Mouse (Mus musculus) intestine, embryonic 14.5 days (tissue): ENCODE measurements around the gene Stxbp5. TPM values are rescaled to one million over a fixed set of nuclear protein-coding genes. Genes with fewer than 3 reads are reported as not detected.

ENCODE experiments used
- ATAC-seq: fragments of 200-750 bp; cut with Nextera tagmentation; replicated peaks from 2 replicates; pipeline ENCODE4 v1.8.0; 2017; ENCODE audit warnings: low read depth, moderate number of reproducible peaks, moderate TSS enrichment, moderate library complexity; ENCODE audit not compliant: low FRiP score, low TSS enrichment
- DNase-seq: peaks from one replicate; pipeline ENCODE4 v3.0.0-alpha.2; 2018; ENCODE audit warnings: low spot score
- H3K27ac ChIP-seq: fragments of 300-500 bp; sonication (generic); 2 replicates; pipeline ENCODE4 v1.5.1; 2014; ENCODE audit warnings: low read depth, mild to moderate bottlenecking, control low read depth
- H3K27me3 ChIP-seq: fragments of 300-500 bp; sonication (generic); replicated peaks from 2 replicates; pipeline ENCODE4 v1.6.1; 2014; ENCODE audit warnings: low read length, control low read depth; ENCODE audit not compliant: control insufficient read depth, insufficient read depth
- H3K36me3 ChIP-seq: fragments of 300-500 bp; sonication (generic); 2 replicates; pipeline ENCODE4 v1.6.1; 2014; ENCODE audit warnings: low read length, control low read depth; ENCODE audit not compliant: control insufficient read depth, insufficient read depth
- H3K4me1 ChIP-seq: fragments of 300-500 bp; sonication (generic); replicated peaks from 2 replicates; pipeline ENCODE4 v1.6.1; 2014; ENCODE audit warnings: low read length, control low read depth, mixed read lengths; ENCODE audit not compliant: control insufficient read depth, insufficient read depth
- H3K4me2 ChIP-seq: fragments of 300-500 bp; sonication (generic); 2 replicates; pipeline ENCODE4 v1.6.1; 2014; ENCODE audit warnings: low read length
- H3K4me3 ChIP-seq: fragments of 300-500 bp; sonication (generic); 2 replicates; pipeline ENCODE4 v1.5.1; 2014; ENCODE audit warnings: low read depth, low read length, control low read depth, mixed read lengths
- H3K9ac ChIP-seq: fragments of 300-500 bp; sonication (generic); 2 replicates; pipeline ENCODE4 v1.6.1; 2014; ENCODE audit warnings: mild to moderate bottlenecking, low read length
- H3K9me3 ChIP-seq: fragments of 300-500 bp; sonication (generic); 2 replicates; pipeline ENCODE4 v1.6.1; 2016; ENCODE audit warnings: low read length, control low read depth; ENCODE audit not compliant: control insufficient read depth
- WGBS: fragments of 180-500 bp; shearing (Covaris S2); extraction: QIAGEN DNeasy Blood & Tissue Kit; methylation state at CpG from one replicate; pipeline ENCODE4 v1.1.7; 2014; 5-methylcytosine and 5-hydroxymethylcytosine counted together
- polyA plus RNA-seq: library from polyadenylated mRNA; unstranded; fragments of >200 nt; fragmentation: Nextera tagmentation; extraction: Ambion mirVana; gene quantifications from 2 replicates; pipeline ENCODE4 v1.2.1, GENCODE M21; 2014

Gene Stxbp5
- polyA plus RNA-seq, 1 experiment from 2014 or later: 10.0 TPM

GRCm38 (mm10) chr10:9801571-9801970 is 99.3 kb downstream of the Stxbp5 start:
- ATAC-seq: no peak
- no peak overlapping the region for H3K27ac ChIP-seq

GRCm38 (mm10) chr10:9799085-9799484 is 101.8 kb downstream of the Stxbp5 start:
- Histone ChIP-seq H3K9ac (no peak overlapping the region), H3K27ac (no peak overlapping the region), H3K4me1 (no peaks in the 10 kb centered on the region), H3K4me3 (no peak overlapping the region), H3K4me2 (no peak overlapping the region), H3K27me3 (no peaks in the 10 kb centered on the region), H3K9me3 (no peaks in the 10 kb centered on the region), H3K36me3 (peaks cover 25% of the 10 kb centered on the region)
- no peak for ATAC-seq
- no peak for DNase-seq
- 86% methylated on average over 1 of the region's 1 CpGs for WGBS

More at GRCm38 (mm10) chr10:9801571-9801970, 99.3 kb downstream of the Stxbp5 start:
- no peak overlapping the region for H3K4me3 ChIP-seq
- DNase-seq: no peak
- WGBS: 88% methylated on average over 1 of the region's 1 CpGs
- H3K4me1 ChIP-seq: no peaks in the 10 kb centered on the region
- H3K9me3 ChIP-seq: no peaks in the 10 kb centered on the region
- no peaks in the 10 kb centered on the region for H3K27me3 ChIP-seq
- H3K9ac ChIP-seq: no peak overlapping the region
- peaks cover 21% of the 10 kb centered on the region for H3K36me3 ChIP-seq
- H3K4me2 ChIP-seq: no peak overlapping the region

GRCm38 (mm10) chr10:9796429-9796828 is 104.5 kb downstream of the Stxbp5 start:
- H3K9me3 ChIP-seq: no peaks in the 10 kb centered on the region

GRCm38 (mm10) chr10:9794429-9794828 is 106.5 kb downstream of the Stxbp5 start:
- no peaks in the 10 kb centered on the region; the same call in 1 of the 2 replicates for H3K4me1 ChIP-seq
- H3K9ac ChIP-seq: no peak overlapping the region
- H3K4me2 ChIP-seq: no peak overlapping the region
- no peak overlapping the region for H3K27ac ChIP-seq
- H3K9me3 ChIP-seq: no peaks in the 10 kb centered on the region
- H3K27me3 ChIP-seq: no peaks in the 10 kb centered on the region
- DNase-seq (no peak), ATAC-seq (no peak)
- peaks cover 29% of the 10 kb centered on the region for H3K36me3 ChIP-seq
- H3K4me3 ChIP-seq: no peak overlapping the region

More at GRCm38 (mm10) chr10:9796429-9796828, 104.5 kb downstream of the Stxbp5 start:
- no peak overlapping the region for H3K27ac ChIP-seq
- no peak overlapping the region for H3K9ac ChIP-seq
- WGBS: 93% methylated on average over 1 of the region's 1 CpGs
- no peak for ATAC-seq
- H3K4me2 ChIP-seq: no peak overlapping the region
- peaks cover 25% of the 10 kb centered on the region for H3K36me3 ChIP-seq
- no peak overlapping the region for H3K4me3 ChIP-seq
- DNase-seq: no peak
- no peaks in the 10 kb centered on the region for H3K4me1 ChIP-seq
- H3K27me3 ChIP-seq: no peaks in the 10 kb centered on the region

GRCm38 (mm10) chr10:9790947-9791346 is 109.9 kb downstream of the Stxbp5 start:
- Histone ChIP-seq H3K4me3 (no peak overlapping the region), H3K4me1 (peaks cover 4% of the 10 kb centered on the region), H3K4me2 (no peak overlapping the region), H3K9me3 (no peaks in the 10 kb centered on the region), H3K27ac (no peak overlapping the region), H3K27me3 (no peaks in the 10 kb centered on the region), H3K9ac (no peak overlapping the region), H3K36me3 (peaks cover 13% of the 10 kb centered on the region; the same call in 1 of the 2 replicates)
- no peak for DNase-seq
- WGBS: 93% methylated on average over 3 of the region's 3 CpGs
- no peak for ATAC-seq

GRCm38 (mm10) chr10:9786461-9786860 is 114.4 kb downstream of the Stxbp5 start:
- 89% methylated on average over 11 of the region's 11 CpGs for WGBS
- Histone ChIP-seq H3K36me3 (0 out of 2 replicates have a peak, but pooled peaks cover 10% of the 10 kb centered on the region), H3K4me3 (no peak overlapping the region), H3K9me3 (no peaks in the 10 kb centered on the region), H3K9ac (no peak overlapping the region), H3K4me1 (peaks cover 6% of the 10 kb centered on the region), H3K27ac (no peak overlapping the region), H3K27me3 (no peaks in the 10 kb centered on the region), H3K4me2 (no peak overlapping the region)
- ATAC-seq: no peak
- no peak for DNase-seq

GRCm38 (mm10) chr10:9785651-9786050 is 115.2 kb downstream of the Stxbp5 start:
- 27% methylated on average over 6 of the region's 6 CpGs for WGBS
- Histone ChIP-seq H3K9ac (no peak overlapping the region), H3K27ac (no peak overlapping the region), H3K4me1 (peaks cover 6% of the 10 kb centered on the region), H3K9me3 (no peaks in the 10 kb centered on the region), H3K36me3 (0 out of 2 replicates have a peak, but pooled peaks cover 5% of the 10 kb centered on the region), H3K4me2 (no peak overlapping the region), H3K27me3 (no peaks in the 10 kb centered on the region), H3K4me3 (no peak overlapping the region)
- DNase-seq (no peak), ATAC-seq (0 out of 2 replicates have a peak, but pooled peaks have one; percentile 50)

GRCm38 (mm10) chr10:9779864-9780263 is 121.0 kb downstream of the Stxbp5 start:
- Histone ChIP-seq H3K27ac (no peak overlapping the region), H3K9ac (no peak overlapping the region), H3K4me2 (no peak overlapping the region), H3K4me1 (0 out of 2 replicates have a peak, but pooled peaks cover under 1% of the 10 kb centered on the region), H3K36me3 (no peaks in the 10 kb centered on the region), H3K27me3 (no peaks in the 10 kb centered on the region), H3K9me3 (no peaks in the 10 kb centered on the region), H3K4me3 (no peak overlapping the region)
- no peak for ATAC-seq
- 65% methylated on average over 4 of the region's 4 CpGs for WGBS
- DNase-seq: no peak

- no peak overlapping the region for H3K4me3 ChIP-seq
- ATAC-seq (no peak), DNase-seq (no peak)
- H3K27ac ChIP-seq: no peak overlapping the region
- no peak overlapping the region for H3K4me2 ChIP-seq
- no peaks in the 10 kb centered on the region for H3K9me3 ChIP-seq
- peaks cover 21% of the 10 kb centered on the region for H3K36me3 ChIP-seq
- no peak overlapping the region for H3K9ac ChIP-seq
- no peaks in the 10 kb centered on the region for H3K4me1 ChIP-seq
- 79% methylated on average over 12 of the region's 12 CpGs for WGBS
- H3K27me3 ChIP-seq: no peaks in the 10 kb centered on the region
Observed at GRCm38 (mm10) chr10:9770261-9770660, 130.6 kb downstream of the Stxbp5 start.
